8 mouse cellular contexts compared by ENCODE assay signal in the genomic region with DNA sequence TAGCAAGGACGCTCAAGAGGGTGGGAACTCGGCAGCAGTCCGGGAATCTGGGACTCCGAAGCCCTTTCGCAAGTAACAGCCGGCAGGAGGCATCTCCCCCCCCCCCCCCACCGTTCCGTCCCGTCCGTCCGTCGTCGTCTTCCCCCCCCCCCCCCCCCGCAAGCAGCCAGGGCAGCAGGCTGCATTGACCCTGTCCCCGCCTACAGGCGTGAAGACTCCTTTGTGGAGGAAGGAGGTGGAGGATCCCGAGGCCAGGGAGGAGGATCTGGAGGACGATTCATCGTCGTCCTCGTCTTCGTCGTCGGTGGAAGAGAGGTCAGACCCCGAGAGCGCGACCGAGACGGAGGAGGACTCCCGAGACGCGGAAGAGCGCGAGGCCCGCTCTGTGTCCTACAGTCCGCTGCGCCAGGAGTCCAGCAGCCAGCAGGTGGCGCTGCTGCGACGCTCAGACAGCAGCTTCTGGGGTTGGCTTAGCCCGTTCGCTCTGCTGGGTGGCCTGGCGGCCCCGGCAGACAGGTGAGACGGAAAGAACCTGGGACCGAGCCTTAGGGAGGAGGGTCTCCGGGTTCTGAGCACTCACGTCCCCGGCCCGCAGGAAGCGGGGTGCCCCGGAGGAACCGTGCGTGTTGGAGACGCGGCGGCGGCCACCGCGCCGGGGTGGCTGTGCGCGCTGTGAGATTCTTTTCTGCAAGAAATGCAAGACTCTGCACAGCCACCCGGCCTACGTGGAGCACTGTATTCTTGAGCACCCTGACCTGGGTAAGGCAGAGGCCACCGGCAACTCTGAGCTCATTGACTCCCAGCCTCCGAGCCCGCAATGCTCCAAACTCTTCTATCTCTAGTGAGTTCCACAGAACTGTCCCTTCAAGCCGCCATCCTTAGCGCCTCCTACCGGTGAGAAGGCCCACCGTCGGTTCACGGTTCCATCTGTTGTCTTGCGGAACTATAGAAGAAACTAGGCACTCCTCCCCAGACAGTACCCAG. TPM values are rescaled to one million over a fixed set of nuclear protein-coding genes. Genes with fewer than 3 reads are reported as not detected.
DNase-seq lines count a peak whose midpoint lies in the region.

No protein-coding gene starts in this region.

- peak overlapping the region; percentile 96 for H3K4me3 ChIP-seq in megakaryocyte, embryonic 14.5 days (replicated peaks)

- H3K4me1 ChIP-seq in megakaryocyte, embryonic 14.5 days, result peaks cover 53% of the 10 kb centered on the region

- no peaks in the 10 kb centered on the region for H3K36me3 ChIP-seq in megakaryocyte, embryonic 14.5 days (replicated peaks; ENCODE audit: low read length)

- H3K9me3 ChIP-seq in megakaryocyte, embryonic 14.5 days, result peaks cover 9% of the 10 kb centered on the region

- DNase-seq in adrenal gland, adult 18-20 months (ENCODE audit: low spot score in 2 of 2), result peak; percentile 86 to 87
- DNase-seq in embryo, embryonic 10 days (ENCODE audit: low spot score), result peak; percentile 98
- DNase-seq in gastrocnemius, postnatal 14 days, result peak; percentile 82
- DNase-seq in induced T-regulatory cell, adult 2 months (ENCODE audit: low read depth), result peak; percentile 97
- DNase-seq in left cerebral cortex, adult 8-10 months (ENCODE audit: low spot score in 2 of 2), result peak; percentile 72 to 82
- DNase-seq in right cerebral cortex, adult 2 months (ENCODE audit: low spot score in 2 of 2), result peak; percentile 87 to 89
- DNase-seq in urinary bladder, postnatal 25 days (ENCODE audit: low spot score), result peak; percentile 83

- intact Hi-C loops in gastrocnemius, postnatal 14 days (cut with DNase I; ENCODE audit: low total_unique reads), result no loop called here

- H3K27me3 ChIP-seq in megakaryocyte, embryonic 14.5 days (replicated peaks), result peaks cover 73% of the 10 kb centered on the region

RNA-seq across cellular contexts. Expression of gene 1700020L24Rik, which starts 2.9 kb away (rescaled TPM):
- 1 to 10 TPM in 1 of 2 experiments, under 1 TPM in 1; 0.43 to 1.5 TPM for total RNA-seq in adrenal gland, adult 18-20 months (2021)
- total RNA-seq in gastrocnemius, postnatal 14 days (2021), result not detected
- total RNA-seq in left cerebral cortex, adult 8-10 months (2022), result 1 to 10 TPM in 1 of 4 experiments, under 1 TPM in 2, not detected in 1; 0.59 to 1.3 (median 0.80) TPM
- 2.3 TPM in 1 of 2 replicates, not detected in the other for polyA plus RNA-seq in megakaryocyte, embryonic 14.5 days (2012; ENCODE audit: insufficient read depth, low replicate concordance)

RNA-seq across cellular contexts. Expression of gene Gas2l2, which starts 11.1 kb away (rescaled TPM):
- total RNA-seq in adrenal gland, adult 18-20 months (2021), result not detected
- not detected for total RNA-seq in gastrocnemius, postnatal 14 days (2021)
- under 1 TPM in 3 of 4 experiments, not detected in 1; 0.11 to 0.27 (median 0.14) TPM for total RNA-seq in left cerebral cortex, adult 8-10 months (2022)
- not detected in 2 replicates for polyA plus RNA-seq in megakaryocyte, embryonic 14.5 days (2012; ENCODE audit: insufficient read depth, low replicate concordance)

RNA-seq across cellular contexts. Expression of gene Mmp28, which starts 22.5 kb away (rescaled TPM):
- total RNA-seq in adrenal gland, adult 18-20 months (2021), result 10 to 100 TPM; 10.7 to 11.5 TPM
- total RNA-seq in gastrocnemius, postnatal 14 days (2021), result 1 to 10 TPM; 3.7 to 4.0 TPM
- total RNA-seq in left cerebral cortex, adult 8-10 months (2022), result 1 to 10 TPM; 3.7 to 5.0 (median 4.2) TPM
- polyA plus RNA-seq in megakaryocyte, embryonic 14.5 days (2012; ENCODE audit: insufficient read depth, low replicate concordance), result 1.3 TPM in 1 of 2 replicates, not detected in the other

RNA-seq across cellular contexts. Expression of gene Rasl10b, which starts 31.4 kb away (rescaled TPM):
- 10 to 100 TPM; 11.4 to 12.4 TPM for total RNA-seq in adrenal gland, adult 18-20 months (2021)
- under 1 TPM; 0.31 to 0.45 TPM for total RNA-seq in gastrocnemius, postnatal 14 days (2021)
- 100 to 1,000 TPM; 253 to 298 (median 277) TPM for total RNA-seq in left cerebral cortex, adult 8-10 months (2022)
- 0.17 and 1.7 TPM in 2 replicates for polyA plus RNA-seq in megakaryocyte, embryonic 14.5 days (2012; ENCODE audit: insufficient read depth, low replicate concordance)

RNA-seq across cellular contexts. Expression of gene Taf15, which starts 32.5 kb away (rescaled TPM):
- 10 to 100 TPM; 58.8 to 72.0 TPM for total RNA-seq in adrenal gland, adult 18-20 months (2021)
- total RNA-seq in gastrocnemius, postnatal 14 days (2021), result 10 to 100 TPM; 22.5 to 24.5 TPM
- total RNA-seq in left cerebral cortex, adult 8-10 months (2022), result 10 to 100 TPM; 50.1 to 67.1 (median 54.3) TPM
- polyA plus RNA-seq in megakaryocyte, embryonic 14.5 days (2012; ENCODE audit: insufficient read depth, low replicate concordance), result 8.7 and 97.3 TPM in 2 replicates

Comparison
In these comparisons a context has a peak if more than half of its experiments do, and no peak if none do; other contexts are left out.
1. Peak in every context shown above with its lines: DNase-seq and H3K4me3 ChIP-seq.